Mouse (Mus musculus) cortical plate, adult 2 months (tissue): ENCODE data around the gene Mrtfa. TPM values are rescaled to one million over a fixed set of nuclear protein-coding genes. Genes with fewer than 3 reads are reported as not detected.
"Not testable (repeated sequence)": the region's sequence is repeated elsewhere in the genome, so short reads cannot be mapped to it uniquely, and the experiment has no call there.

ENCODE experiments used
- H3K27ac ChIP-seq: fragments of 200-500 bp; 2 replicates; pipeline ENCODE4 v1.5.1; 2012; ENCODE audit warnings: low read length, control low read depth, inconsistent platforms; ENCODE audit not compliant: insufficient read depth
- H3K4me1 ChIP-seq: fragments of 200-500 bp; 2 replicates; pipeline ENCODE4 v1.6.1; 2011; ENCODE audit warnings: low read length; ENCODE audit not compliant: control insufficient read depth, insufficient read depth
- H3K4me3 ChIP-seq: fragments of 200-500 bp; 2 replicates; pipeline ENCODE4 v1.5.1; 2011; ENCODE audit warnings: mild to moderate bottlenecking, low read length, control low read depth; ENCODE audit not compliant: insufficient read depth
- CTCF ChIP-seq: fragments of 200-500 bp; IDR thresholded peaks from 2 replicates; pipeline ENCODE4 v1.5.1; 2011; ENCODE audit warnings: mild to moderate bottlenecking, control low read depth, low read length; ENCODE audit not compliant: insufficient read depth; ENCODE audit errors: extremely low read depth
- POLR2A ChIP-seq: fragments of 200-500 bp; IDR thresholded peaks from 2 replicates; pipeline ENCODE4 v1.6.1; 2011; ENCODE audit warnings: mild to moderate bottlenecking, low read length, control low read depth; ENCODE audit not compliant: insufficient read depth; ENCODE audit errors: extremely low read depth
- polyA plus RNA-seq: library from polyadenylated mRNA; depleted of rRNA; stranded (reverse); fragments of >200 nt; gene quantifications from 2 replicates; pipeline ENCODE4 v1.2.3, GENCODE M21; 2012

Gene Mrtfa
- polyA plus RNA-seq, 1 experiment: 30.9 TPM

GRCm38 (mm10) chr15:81225732-81226131 lies 35.2 kb upstream of the Mrtfa start:
- H3K4me3 ChIP-seq: no peak overlapping the region
- H3K4me1 ChIP-seq: no peaks in the 10 kb centered on the region
- TF ChIP-seq POLR2A (no peak), CTCF (no peak)
- no peak overlapping the region for H3K27ac ChIP-seq

- no peak overlapping the region for H3K4me3 ChIP-seq
- TF ChIP-seq CTCF (no peak), POLR2A (no peak)
- no peak overlapping the region for H3K27ac ChIP-seq
These were observed 34.5 kb upstream of the Mrtfa start for GRCm38 (mm10) chr15:81225016-81225415.

GRCm38 (mm10) chr15:81221446-81221845 lies 30.9 kb upstream of the Mrtfa start:
- no peaks in the 10 kb centered on the region for H3K4me1 ChIP-seq
- TF ChIP-seq CTCF (no peak), POLR2A (no peak)
- no peak overlapping the region for H3K4me3 ChIP-seq
- no peak overlapping the region for H3K27ac ChIP-seq

More at GRCm38 (mm10) chr15:81225016-81225415, 34.5 kb upstream of the Mrtfa start:
- no peaks in the 10 kb centered on the region for H3K4me1 ChIP-seq

GRCm38 (mm10) chr15:81220051-81220450 lies 29.5 kb upstream of the Mrtfa start:
- not testable (repeated sequence) for H3K4me1 ChIP-seq, H3K27ac ChIP-seq, H3K4me3 ChIP-seq

- no peak overlapping the region for H3K4me3 ChIP-seq
- TF ChIP-seq CTCF (no peak), POLR2A (no peak)
- no peaks in the 10 kb centered on the region for H3K4me1 ChIP-seq
- no peak overlapping the region for H3K27ac ChIP-seq
These were observed 28.5 kb upstream of the Mrtfa start for GRCm38 (mm10) chr15:81219054-81219453.

GRCm38 (mm10) chr15:81216906-81217653 lies 26.5 kb upstream of the Mrtfa start:
- Histone ChIP-seq H3K4me3 (no peak overlapping the region), H3K4me1 (no peaks in the 10 kb centered on the region), H3K27ac (no peak overlapping the region)
- TF ChIP-seq CTCF (no peak), POLR2A (no peak; the same call in 1 of the 2 replicates)

GRCm38 (mm10) chr15:81212976-81213375 lies 22.4 kb upstream of the Mrtfa start:
- Histone ChIP-seq H3K4me3 (no peak overlapping the region), H3K27ac (no peak overlapping the region), H3K4me1 (no peaks in the 10 kb centered on the region)
- TF ChIP-seq POLR2A: no peak
- TF ChIP-seq CTCF: no peak

- H3K4me3 ChIP-seq: no peak overlapping the region
- no peak for TF ChIP-seq CTCF
- TF ChIP-seq POLR2A: no peak
- no peak overlapping the region for H3K27ac ChIP-seq
- no peaks in the 10 kb centered on the region for H3K4me1 ChIP-seq
These were observed 19.9 kb upstream of the Mrtfa start for GRCm38 (mm10) chr15:81210496-81210895.

GRCm38 (mm10) chr15:81202462-81202861 lies 11.9 kb upstream of the Mrtfa start:
- no peak overlapping the region for H3K27ac ChIP-seq
- TF ChIP-seq CTCF (no peak), POLR2A (no peak)
- H3K4me1 ChIP-seq: peaks cover 2% of the 10 kb centered on the region; the same call in 1 of the 2 replicates
- no peak overlapping the region for H3K4me3 ChIP-seq

- H3K4me3 ChIP-seq: no peak overlapping the region
- TF ChIP-seq CTCF (no peak), POLR2A (no peak)
- no peak overlapping the region for H3K27ac ChIP-seq
These were observed 8.9 kb upstream of the Mrtfa start for GRCm38 (mm10) chr15:81199372-81199959.

More at GRCm38 (mm10) chr15:81199372-81199959, 8.9 kb upstream of the Mrtfa start:
- H3K4me1 ChIP-seq: peaks cover 2% of the 10 kb centered on the region; the same call in 1 of the 2 replicates
